Mouse (Mus musculus) cerebellum, adult 2 months (tissue): ENCODE measurements around the gene Tfpt.

ENCODE experiments used
- CTCF ChIP-seq: fragments of 200-500 bp; IDR thresholded peaks from 2 replicates; pipeline ENCODE4 v1.5.1; 2011; ENCODE audit warnings: low read depth, mild to moderate bottlenecking, control low read depth, low read length, moderate library complexity, borderline replicate concordance; ENCODE audit not compliant: insufficient read depth
- POLR2A ChIP-seq: fragments of 200-500 bp; IDR thresholded peaks from 2 replicates; pipeline ENCODE4 v1.6.1; 2011; ENCODE audit warnings: low read length, control low read depth, borderline replicate concordance; ENCODE audit not compliant: insufficient read depth

DNA sequence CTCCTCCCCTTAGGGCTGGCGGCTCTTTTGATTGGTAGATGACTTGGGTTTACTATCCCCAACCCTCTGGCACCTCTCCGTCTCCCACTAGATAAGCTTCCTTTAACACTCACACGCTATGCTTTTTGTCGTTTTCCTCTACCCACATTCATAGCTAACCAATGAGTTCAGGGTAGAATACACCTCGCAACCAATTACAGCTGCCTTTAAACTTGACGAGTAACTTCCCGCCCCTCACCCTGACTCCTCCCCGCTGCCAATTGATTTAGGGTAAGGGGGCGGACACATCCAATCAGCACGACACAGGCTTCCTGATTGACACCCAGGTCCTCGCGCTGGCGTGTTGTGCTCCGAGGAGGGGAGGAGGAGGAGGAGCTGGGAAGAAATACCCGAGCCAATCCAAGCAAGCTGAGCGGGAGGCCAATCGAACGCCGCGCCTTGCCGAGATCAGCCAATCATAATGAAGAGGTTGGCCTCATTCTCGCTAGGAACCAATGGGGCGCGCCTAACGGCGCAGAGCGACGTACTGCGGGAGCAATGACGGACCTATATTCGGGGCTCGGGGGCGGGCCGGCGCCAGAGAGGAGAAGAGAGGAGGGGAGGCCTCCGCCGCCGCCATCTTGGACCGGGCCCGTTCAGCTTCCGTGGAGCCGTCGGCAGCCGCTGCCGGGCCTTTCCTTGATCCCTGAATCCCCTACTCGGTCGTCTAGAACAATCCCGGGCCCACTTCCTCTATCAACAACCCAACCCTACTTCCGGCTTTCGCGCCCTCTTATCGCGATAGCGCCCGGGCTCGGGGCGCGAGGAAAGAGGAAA is 15.2 kb upstream of the Tfpt start, which contains the start of gene Cnot3:
- peak; percentile 66; the same call in 1 of the 2 replicates for TF ChIP-seq POLR2A
- TF ChIP-seq CTCF: no peak
